Mouse (Mus musculus) spleen, adult 12 weeks (tissue): Measurements from ENCODE around the gene Arpc4.

Experiments
- DNase-seq: peaks from one replicate; pipeline ENCODE4 v3.0.0; 2022; ENCODE audit warnings: low spot score

Arpc4 gene

DNA sequence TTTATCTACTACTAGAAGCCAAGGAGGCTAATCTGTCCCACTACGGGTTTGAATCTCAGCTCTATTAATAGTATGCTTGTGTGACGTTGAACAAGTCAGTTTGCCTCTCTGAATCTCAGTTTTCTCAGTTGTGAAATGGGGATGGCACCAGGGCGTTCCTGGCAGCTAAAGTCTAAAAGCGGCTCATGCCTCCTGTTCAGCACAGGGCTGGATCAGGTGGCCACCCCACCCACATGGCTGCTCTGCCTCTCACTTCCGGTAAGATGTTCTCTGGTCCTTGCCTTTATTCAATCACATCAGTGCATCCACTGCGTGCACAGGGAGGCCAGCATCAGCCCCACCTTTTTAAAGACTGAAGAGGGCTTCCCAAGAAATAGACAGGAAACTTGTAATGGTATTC lies 27.6 kb downstream of the Arpc4 start:
- DNase-seq = no peak

GRCm38 (mm10) chr6:113406683-113407082 lies 28.8 kb downstream of the Arpc4 start:
- DNase-seq = no peak

- DNase-seq = no peak
Observed at GRCm38 (mm10) chr6:113410001-113410400, 32.1 kb downstream of the Arpc4 start.

DNA sequence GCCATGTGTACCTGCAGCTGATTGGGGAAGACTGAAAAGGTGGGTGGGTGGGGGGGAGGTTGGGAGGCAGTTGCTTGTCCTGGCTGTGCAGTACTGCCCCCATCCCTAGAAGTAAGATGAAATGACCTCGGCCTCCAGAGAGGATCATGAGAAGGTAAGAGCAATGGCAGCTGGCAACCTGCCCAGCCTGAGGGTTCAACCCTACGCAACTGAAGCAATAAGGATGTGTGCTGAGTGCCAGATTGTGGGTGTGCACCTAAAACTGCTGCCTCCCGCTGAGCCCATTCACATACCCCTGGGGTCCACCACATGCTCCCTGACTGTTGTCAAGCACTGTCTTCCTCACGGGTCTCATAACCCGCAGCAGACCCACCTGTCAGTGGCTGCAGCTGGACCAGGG lies 38.5 kb downstream of the Arpc4 start:
- no peak for DNase-seq

DNA sequence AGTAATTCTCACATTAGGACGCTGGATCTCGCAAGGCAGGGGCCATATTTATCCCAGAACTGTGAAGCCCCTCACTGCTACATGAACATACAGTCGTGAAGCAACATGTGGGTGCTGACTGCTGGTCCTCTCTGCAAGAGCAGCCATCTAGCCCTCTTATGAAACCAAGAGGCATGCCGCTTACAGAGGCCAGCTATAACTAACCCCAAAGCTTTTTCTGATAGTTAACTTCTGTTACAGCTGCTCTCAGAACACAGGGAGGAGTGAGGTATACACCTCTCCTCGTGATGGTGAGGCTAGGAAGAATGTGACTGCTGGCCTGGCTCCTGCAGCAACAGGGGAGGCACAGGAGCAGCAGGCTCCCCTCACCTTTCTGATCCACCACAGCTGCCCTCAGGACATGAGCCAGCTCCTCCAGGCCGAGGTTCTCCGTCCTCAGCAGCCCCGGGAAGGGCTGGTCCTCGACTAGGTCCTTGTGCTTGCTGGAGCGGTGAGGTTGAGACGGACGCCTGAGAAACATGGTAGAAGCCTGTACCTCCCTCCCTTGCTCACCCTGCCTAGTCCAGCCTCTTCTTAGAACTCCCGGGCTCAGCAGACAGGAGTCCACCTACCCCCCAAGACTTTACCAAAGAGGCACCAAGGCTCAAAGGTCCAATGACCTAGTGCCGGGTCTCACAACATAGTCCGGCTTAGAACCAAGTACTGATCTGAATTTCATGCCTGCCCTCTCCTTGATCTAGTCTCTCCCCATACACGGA lies 40.7 kb downstream of the Arpc4 start:
- no peak for DNase-seq

DNA sequence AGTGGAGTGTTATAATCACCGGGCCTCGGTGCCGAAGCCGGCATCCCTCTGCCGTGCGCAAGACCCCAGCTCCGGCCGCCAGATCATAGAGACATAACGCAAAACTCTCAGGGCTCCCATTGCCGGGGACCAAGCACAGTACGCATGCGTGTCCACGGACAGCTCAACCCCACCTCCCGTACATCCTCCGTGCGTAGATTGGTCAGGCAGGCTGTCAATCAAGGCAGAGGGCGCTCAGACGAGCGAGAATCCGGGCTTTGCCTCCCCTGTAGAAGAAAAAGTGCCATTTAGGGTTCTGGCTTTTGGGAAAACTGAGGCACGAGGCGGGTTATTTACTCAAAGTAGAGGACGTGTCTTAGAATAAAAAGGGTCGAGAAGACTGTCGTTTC lies 41.3 kb downstream of the Arpc4 start, which contains the start of gene Rpusd3:
Gene Rpusd3 (minus strand): TSS at position 142 of the 389 bp plus-strand sequence.
- DNase-seq = peak; percentile 95

DNA sequence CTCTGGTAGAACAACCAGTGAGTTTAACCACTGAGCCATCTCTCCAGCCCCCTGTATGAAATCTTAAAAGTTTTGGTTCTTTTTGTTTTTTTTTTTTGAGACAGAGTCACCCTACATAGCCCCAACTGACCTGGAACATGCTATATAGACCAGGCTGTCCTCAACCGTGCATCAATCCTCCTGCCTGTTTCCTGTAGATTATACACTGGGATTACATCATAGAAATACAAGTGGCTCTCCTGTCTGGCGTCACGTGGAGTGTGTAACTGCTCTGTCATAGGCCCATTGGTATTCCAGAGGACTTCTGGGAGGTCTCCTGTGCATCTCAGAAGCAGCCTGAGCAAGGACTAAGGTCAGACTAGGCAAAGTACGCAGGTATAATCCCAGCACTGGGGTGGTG lies 45.1 kb downstream of the Arpc4 start:
- no peak for DNase-seq

DNA sequence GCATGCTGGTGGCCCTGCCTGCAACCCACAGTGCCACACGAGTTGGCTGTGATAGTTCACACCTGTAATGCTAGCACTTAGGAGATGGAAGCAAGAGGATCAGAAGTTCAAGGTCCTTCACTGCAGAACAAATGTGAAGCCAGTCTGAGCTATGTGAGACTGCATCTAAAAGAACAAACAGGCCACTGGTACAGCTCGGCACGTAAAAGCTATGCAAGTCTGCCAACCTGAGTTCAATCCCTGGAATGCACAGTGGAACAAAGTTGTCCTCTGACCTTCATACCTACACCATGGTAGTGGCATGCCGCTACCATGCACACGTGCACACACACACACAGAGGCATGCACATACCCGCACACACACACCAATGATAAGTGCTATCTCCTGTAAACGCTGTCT lies 46.3 kb downstream of the Arpc4 start:
- DNase-seq = no peak

DNA sequence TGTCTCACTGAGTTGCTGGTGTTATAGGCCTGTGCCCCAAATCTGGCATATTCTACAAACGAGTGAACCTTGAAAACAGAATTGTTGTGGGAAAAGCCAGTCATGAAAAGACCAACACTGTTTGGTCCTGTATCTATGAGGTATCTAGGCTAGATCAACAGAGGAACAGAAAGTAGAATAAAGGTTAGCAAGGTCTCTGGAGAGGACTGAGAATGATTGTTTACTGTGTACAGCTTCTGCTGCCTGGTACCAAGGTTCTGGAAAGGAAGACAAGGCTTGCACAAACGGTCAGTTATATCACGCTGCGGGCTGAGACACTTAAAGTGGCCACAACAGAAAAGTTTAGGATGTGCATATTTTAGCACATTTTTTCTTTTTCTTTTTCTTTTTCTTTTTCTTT lies 48.8 kb downstream of the Arpc4 start:
- DNase-seq = no peak

DNA sequence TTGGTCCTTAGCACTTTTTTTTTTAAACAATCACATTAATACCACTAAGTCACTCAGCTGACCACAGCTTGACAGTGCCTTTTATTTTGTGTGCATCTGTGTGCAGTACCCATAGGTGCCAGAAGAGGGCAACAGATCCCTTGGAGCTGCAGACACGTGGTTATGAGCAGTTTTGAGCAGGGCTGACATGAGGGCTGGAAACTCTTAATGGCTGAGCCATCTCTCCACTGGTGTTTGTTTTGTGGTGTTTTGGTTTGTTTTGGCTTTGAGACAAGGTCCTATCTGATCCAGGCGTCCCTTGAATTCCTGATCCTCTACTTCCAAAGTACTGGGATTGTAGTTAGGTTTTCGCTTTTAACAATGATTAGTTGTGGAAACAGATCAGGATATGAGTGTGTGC lies 49.5 kb downstream of the Arpc4 start:
- peak; percentile 29 for DNase-seq

DNA sequence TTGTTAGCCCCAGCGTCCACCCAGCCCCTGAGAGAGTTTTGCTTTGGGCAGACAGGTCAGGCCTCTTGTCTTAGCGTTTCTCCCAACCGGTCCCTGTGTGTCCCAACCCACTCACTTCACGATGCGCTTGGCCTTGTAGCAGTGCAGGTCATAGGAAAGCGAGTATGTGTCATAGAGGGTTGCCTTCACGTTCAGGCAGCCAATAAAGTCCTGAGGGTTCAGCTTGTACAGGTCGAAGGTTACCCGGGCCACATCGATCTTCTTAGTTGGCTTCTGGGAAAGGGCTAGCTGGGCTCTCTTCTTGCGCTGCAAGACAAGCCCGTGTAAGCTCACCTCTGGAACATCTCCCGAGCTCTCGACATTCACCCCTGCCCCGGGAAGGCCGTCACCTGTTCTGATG lies 50.1 kb downstream of the Arpc4 start:
- no peak for DNase-seq

- no peak for DNase-seq
Observed at GRCm38 (mm10) chr6:113429965-113430364, 52.0 kb downstream of the Arpc4 start.

- DNase-seq = no peak
Observed at GRCm38 (mm10) chr6:113430846-113431245, 52.9 kb downstream of the Arpc4 start.

DNA sequence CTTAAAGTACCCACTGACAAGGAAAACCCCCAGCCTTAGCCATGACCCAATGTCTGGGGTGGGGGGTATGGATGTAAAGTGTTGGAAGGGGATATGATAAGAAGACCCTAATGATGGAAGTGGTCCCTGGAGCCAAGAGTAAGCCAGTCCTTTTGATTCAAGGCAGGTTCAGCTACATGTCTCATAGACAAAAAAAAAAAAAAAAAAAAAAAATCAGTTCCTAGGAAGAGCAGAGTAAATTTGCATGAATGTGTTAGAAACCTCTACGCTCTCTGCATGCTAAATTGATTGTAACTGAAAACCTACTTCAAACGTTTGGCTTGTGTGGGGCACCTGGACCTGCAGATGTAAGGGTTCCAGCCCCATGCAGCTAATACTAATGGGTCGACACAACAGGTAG lies 53.9 kb downstream of the Arpc4 start:
- no peak for DNase-seq

- DNase-seq = no peak
Observed at GRCm38 (mm10) chr6:113433661-113434060, 55.7 kb downstream of the Arpc4 start.

DNA sequence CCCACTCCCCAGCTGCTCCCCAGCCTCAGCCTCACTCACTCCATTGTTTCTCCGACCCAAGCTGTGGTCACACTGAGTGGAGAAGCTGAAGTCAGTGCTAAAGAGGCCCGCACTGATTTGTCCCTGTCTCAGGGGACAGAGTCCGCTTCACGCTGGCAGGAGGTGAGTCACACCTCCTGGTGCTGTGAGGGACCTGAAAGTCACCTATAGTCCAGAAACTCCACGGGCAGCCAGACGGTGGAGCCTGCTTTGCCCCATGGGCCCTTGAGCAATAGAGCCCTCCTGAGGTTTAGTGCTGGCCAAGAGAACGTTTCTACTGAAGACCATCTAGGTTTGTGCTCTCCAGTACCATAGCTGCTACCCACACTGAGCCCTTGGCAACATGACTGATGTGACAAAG lies 56.8 kb downstream of the Arpc4 start:
- no peak for DNase-seq

DNA sequence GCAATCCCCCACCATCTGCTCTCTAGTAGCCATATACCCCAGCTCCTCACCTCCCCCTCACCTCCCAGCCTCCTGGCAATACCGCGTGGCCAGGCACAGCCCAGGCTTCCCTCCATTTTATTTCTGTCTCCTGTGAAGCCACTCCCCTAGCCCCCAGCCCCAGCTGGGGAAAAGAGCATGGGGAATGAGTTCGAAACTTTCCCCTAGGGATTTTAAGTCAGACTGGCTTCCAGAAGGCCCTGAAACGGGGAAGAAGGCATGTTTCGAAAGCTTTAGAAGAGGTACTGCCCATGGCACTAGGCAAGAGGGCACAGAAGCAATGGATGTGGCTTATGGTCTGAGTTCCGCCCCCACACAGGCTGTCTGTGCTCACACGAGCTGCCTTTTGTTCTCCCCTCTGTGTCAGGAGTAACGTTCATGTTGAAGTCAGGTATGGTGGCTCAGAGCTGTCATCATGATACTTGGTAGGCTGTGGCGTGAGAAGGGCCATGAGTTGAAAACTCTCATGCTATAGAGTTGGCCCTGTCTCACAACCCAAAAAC lies 57.8 kb downstream of the Arpc4 start, which contains the start of gene Cidec:
Gene Cidec (minus strand): TSS at position 97 of the 542 bp plus-strand sequence.
- DNase-seq = no peak

DNA sequence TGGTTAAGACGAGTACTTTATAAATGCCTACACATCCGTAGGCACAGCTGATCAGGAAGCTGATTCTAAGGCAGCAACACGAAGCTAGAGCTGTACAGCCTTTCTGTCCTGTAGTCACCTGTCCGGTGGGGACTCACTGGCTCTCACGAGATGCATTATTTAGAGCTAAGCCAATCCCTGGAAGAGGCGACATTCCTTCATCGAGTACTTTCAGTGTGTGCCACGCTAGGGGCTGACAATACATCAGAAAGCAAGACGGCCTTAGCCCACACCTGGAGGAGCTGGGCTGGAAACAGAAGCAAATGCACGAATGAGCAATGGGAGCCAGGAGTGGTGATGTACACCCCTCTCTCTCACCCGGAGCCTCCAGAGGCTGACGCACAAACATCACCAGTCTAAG lies 59.2 kb downstream of the Arpc4 start:
- DNase-seq = no peak

DNA sequence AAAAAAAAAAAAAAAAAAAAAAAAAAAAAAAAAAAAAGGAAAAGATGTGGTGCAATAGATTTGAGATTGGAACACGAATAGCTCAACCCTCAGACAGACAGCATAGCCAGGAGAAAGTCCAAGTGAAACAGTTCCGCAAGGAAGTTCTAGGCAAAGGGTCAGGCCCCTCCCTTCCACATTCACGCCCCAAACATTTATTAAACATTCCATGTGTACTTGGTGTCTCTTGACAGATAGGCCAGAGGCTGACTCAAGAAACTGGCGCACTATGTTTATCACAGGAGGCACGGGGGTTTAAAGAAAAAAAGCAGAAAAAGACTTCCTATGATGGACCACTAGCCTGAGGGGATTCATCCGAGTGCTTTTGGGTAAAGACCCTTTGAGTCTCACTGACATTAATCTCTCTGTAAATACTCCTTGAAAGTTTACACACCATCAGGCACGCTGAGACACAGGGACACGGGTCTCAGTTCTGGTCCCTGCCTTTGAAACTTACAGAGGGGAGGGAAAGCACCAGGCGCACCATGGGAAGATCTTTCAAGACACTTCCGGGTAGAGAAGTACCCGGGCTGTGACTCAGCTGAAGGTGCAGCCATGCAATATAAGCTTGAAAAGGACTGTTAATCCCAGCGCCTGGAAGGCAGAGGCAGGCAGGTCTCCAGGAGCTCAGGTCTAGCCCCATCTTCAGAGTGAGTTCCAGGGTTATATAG lies 61.0 kb downstream of the Arpc4 start:
- DNase-seq = no peak
